Mouse (Mus musculus): ENCODE results near the gene Fam213b. TPM values are rescaled to one million over a fixed set of nuclear protein-coding genes. Genes with fewer than 3 reads are reported as not detected.

The Fam213b gene
- total RNA-seq, 2 experiments from 2014 or later, result 67.9 to 100 TPM

DNA sequence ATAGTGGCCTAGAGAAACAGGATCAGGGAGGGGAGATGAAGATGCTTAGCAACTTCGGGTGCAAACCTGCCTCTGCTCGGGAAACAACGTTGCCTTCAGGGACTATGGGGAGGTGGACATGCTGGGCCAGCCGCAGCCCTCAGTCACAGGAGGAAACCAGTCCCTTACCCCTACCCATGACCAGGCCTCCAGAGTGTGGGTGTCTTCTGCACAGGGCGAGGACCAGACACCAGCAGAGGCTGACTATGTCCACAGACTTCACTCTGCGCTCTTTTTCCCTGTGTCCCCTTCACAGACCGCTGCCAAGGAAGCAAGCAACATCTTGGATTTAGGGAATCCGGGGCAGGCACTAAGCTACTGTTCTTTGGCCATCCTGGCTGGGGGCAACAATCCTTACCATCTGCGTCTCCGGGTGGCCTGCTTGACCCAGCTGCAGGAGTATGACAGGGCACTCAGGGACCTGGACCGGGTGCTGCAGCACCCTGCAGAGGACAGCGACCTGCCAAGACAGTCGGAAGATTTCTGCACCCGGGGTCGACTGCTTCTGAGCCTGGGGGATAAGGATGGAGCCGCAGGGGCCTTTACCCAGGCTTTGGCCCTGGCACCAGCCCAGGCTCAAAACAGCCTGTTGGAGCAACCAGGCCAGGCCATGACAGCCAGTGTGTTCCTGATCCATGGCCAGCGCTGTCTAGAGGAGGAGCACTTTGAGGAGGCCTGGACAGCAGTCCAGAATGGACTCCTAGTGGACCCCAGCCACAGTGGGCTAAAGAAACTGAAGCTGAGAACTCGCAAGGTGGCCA, 33.8 kb downstream of the Fam213b start:
- Histone ChIP-seq H3K4me3 (no peak overlapping the region), H3K27ac (no peak overlapping the region)
- no peak for TF ChIP-seq CTCF (IDR thresholded peaks at IDR 0.05)
- intact Hi-C loops (cut with DNase I), result no loop called here
- DNase-seq, result no peak

- DNase-seq, result peak; percentile 93
- intact Hi-C loops (cut with DNase I), result no loop called here
- peak; percentile 47 for TF ChIP-seq CTCF (IDR thresholded peaks at IDR 0.05)
- Histone ChIP-seq H3K27ac (peak overlapping the region; percentile 64), H3K4me3 (peak overlapping the region; percentile 73)
These were observed 34.6 kb downstream of the Fam213b start for GRCm38 (mm10) chr4:154864271-154864771.

- no peak for DNase-seq
- no peak for TF ChIP-seq CTCF (IDR thresholded peaks at IDR 0.05)
- H3K27ac ChIP-seq, result peak overlapping the region; percentile 20; the same call in 1 of the 2 replicates
- no peak overlapping the region for H3K4me3 ChIP-seq
- intact Hi-C loops (cut with DNase I), result no loop called here
These were observed 35.4 kb downstream of the Fam213b start for GRCm38 (mm10) chr4:154863436-154863935.

DNA sequence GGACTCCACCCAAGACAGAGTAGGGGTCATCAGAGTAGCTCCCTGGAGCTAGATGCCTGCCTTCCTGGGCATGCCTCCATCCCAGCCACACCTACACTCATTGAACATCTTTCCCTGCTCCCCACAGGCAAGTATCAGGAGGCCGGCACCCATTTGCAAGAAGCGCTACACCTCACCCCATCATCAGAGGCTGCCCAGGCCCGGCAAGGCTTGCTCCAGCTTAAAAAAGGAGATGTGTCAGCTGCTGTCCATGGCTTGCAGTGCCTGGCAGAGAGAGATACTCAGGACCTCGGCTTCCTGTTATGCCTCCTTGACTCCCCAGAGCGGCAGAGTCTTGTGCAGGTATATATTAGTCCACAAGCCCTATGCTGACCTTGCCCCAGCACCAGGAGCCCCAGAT, 37.0 kb downstream of the Fam213b start:
- intact Hi-C loops (cut with DNase I), result no loop called here
- Histone ChIP-seq H3K27ac (no peak overlapping the region), H3K4me3 (no peak overlapping the region)
- TF ChIP-seq CTCF (IDR thresholded peaks at IDR 0.05), result no peak
- no peak for DNase-seq

DNA sequence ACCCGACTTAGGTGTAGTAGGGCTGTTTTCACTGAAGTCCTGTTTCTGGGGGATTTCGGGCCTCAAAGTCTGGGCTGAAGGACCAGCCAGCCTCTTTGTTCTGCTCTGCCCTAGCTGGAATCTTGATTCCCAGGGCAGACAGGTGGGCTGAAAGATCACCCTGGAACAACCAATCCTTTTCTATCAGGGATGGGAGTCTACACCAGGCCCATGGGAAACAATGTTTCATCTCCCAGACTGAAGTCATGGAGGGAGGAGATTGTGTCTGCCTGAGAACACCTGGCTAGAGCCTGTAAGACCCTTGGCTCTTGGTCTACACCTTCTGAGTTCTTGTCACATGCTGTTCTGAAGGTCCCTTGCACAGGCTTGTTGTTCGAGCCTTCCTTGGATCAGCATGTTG, 40.3 kb downstream of the Fam213b start:
- H3K4me3 ChIP-seq, result no peak overlapping the region
- intact Hi-C loops (cut with DNase I), result no loop called here
- TF ChIP-seq CTCF (IDR thresholded peaks at IDR 0.05), result no peak
- no peak overlapping the region for H3K27ac ChIP-seq
- DNase-seq, result no peak

GRCm38 (mm10) chr4:154857366-154858240, 41.3 kb downstream of the Fam213b start:
- intact Hi-C loops (cut with DNase I), result no loop called here
- H3K27ac ChIP-seq, result no peak overlapping the region
- no peak for TF ChIP-seq CTCF (IDR thresholded peaks at IDR 0.05)
- H3K4me3 ChIP-seq, result no peak overlapping the region
- no peak for DNase-seq

DNA sequence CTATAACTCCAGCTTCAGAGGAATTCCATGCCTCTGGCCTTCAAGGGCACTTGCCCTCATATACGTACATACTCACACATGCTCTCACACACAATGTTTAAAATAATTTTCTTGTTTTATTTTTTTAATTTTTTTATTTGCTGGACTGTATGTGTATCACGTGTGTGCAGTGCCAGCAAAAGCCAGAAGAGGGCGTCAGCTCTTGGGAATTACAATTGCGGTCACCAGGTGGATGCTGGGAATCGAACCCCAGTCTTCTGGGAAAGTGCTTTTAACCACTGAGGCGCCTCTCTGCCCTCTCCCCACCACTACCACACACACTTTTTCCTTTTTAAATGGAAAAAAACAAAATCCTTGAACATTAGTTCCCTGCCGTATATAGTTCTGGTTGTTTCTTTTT, 42.1 kb downstream of the Fam213b start:
- TF ChIP-seq CTCF (IDR thresholded peaks at IDR 0.05), result no peak; the same call in 1 of the 2 replicates
- Histone ChIP-seq H3K4me3 (peak overlapping the region; percentile 69), H3K27ac (no peak overlapping the region)
- DNase-seq, result no peak
- intact Hi-C loops (cut with DNase I), result no loop called here

GRCm38 (mm10) chr4:154856480-154856837, 42.5 kb downstream of the Fam213b start:
- TF ChIP-seq CTCF (IDR thresholded peaks at IDR 0.05), result no peak
- DNase-seq, result no peak

GRCm38 (mm10) chr4:154855721-154856479, 43.0 kb downstream of the Fam213b start:
- Histone ChIP-seq H3K27ac (peak overlapping the region; percentile 63), H3K4me3 (peak overlapping the region; percentile 69)
- DNase-seq, result peak; percentile 85
- peak; percentile 62 for TF ChIP-seq CTCF (IDR thresholded peaks at IDR 0.05)
- intact Hi-C loops (cut with DNase I), result no loop called here

More at GRCm38 (mm10) chr4:154856480-154856837, 42.5 kb downstream of the Fam213b start:
- H3K27ac ChIP-seq, result peak overlapping the region; percentile 63; the same call in 1 of the 2 replicates
- intact Hi-C loops (cut with DNase I), result no loop called here
- peak overlapping the region; percentile 69 for H3K4me3 ChIP-seq

DNA sequence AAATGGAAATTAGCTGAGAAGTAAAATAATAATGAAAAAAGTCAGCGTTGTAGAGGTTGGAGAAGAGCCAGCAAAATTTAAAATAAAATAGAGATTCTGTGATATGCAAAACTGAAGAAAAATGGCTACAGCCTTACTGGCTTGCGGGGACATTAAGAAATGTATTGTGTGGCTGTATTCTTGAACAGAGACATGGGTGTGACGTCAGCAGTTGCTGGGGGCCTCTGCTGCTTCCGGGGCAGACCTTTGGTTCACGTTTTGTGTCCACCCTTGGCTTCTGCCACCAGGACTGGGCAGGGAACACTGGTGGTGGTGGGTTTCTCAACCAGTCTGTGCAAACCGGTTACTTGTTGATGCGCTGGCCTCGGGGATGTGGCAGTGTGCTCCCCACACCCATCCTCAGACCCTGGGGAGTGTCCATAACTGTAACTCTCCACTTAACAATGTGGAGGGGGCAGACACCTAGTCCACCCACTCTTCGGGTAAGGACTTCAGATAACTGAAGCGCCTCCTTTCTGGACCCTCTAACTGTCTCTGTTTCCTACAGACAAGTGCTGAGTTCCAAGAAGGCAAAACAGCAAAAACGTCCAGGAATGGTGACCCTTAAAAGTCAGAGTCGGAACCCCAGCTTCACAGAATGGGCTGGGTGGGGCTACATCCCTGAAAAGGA, 44.1 kb downstream of the Fam213b start:
- no peak for DNase-seq
- H3K4me3 ChIP-seq, result no peak overlapping the region
- no peak for TF ChIP-seq CTCF (IDR thresholded peaks at IDR 0.05)
- intact Hi-C loops (cut with DNase I), result no loop called here
- no peak overlapping the region for H3K27ac ChIP-seq

GRCm38 (mm10) chr4:154853881-154854280, 45.1 kb downstream of the Fam213b start:
- intact Hi-C loops (cut with DNase I), result no loop called here

DNA sequence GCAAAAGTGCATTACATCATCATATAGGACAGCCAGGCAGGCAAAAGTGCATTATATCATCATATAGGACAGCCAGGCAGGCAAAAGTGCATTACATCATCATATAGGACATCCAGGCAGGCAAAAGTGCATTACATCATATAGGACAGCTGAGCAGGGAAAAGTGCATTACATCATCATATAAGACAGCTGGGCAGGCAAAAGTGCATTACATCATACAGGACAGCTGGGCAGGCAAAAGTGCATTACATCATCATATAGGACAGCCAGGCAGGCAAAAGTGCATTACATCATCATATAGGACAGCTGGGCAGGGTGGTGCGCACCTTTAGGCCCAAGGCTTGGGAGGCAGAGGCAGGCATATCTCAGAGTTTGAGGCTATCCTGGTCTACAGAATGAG, 46.2 kb downstream of the Fam213b start:
- no peak overlapping the region for H3K4me3 ChIP-seq
- DNase-seq, result no peak
- no peak overlapping the region for H3K27ac ChIP-seq
- intact Hi-C loops (cut with DNase I), result no loop called here
- no peak for TF ChIP-seq CTCF (IDR thresholded peaks at IDR 0.05)

More at GRCm38 (mm10) chr4:154853881-154854280, 45.1 kb downstream of the Fam213b start:
- no peak overlapping the region for H3K27ac ChIP-seq
- TF ChIP-seq CTCF (IDR thresholded peaks at IDR 0.05), result no peak
- H3K4me3 ChIP-seq, result no peak overlapping the region
- no peak for DNase-seq

Other genes with a start within 250 kb of the Fam213b start
- not detected for gene Actrt2, start 231.3 kb downstream of the Fam213b start, total RNA-seq (2021)
- not detected for gene Ttc34, start 61.7 kb downstream of the Fam213b start, total RNA-seq (2021)
- gene Mmel1, start 29.6 kb downstream of the Fam213b start, total RNA-seq (2021), result not detected
- 1 to 10 TPM; 1.1 to 2.5 TPM for gene Tnfrsf14, start 29.4 kb upstream of the Fam213b start, total RNA-seq (2021)
- not detected for gene Hes5, start 61.8 kb upstream of the Fam213b start, total RNA-seq (2021)
- 10 to 100 TPM; 33.8 to 43.6 TPM for gene Pank4, start 65.0 kb upstream of the Fam213b start, total RNA-seq (2021)
- under 1 TPM in 1 of 2 experiments, not detected in 1; 0.38 TPM for gene Plch2, start 157.6 kb upstream of the Fam213b start, total RNA-seq (2021)
- 10 to 100 TPM; 12.9 to 17.9 TPM for gene Pex10, start 167.9 kb upstream of the Fam213b start, total RNA-seq (2021)
- 10 to 100 TPM; 54.8 to 59.3 TPM for gene Rer1, start 187.2 kb upstream of the Fam213b start, total RNA-seq (2021)
- 1 to 10 TPM; 1.3 TPM for gene Morn1, start 187.4 kb upstream of the Fam213b start, total RNA-seq (2021)

Data from gastrocnemius, adult 2 months (tissue).